Mouse (Mus musculus) midbrain, embryonic 11.5 days (tissue): ENCODE measurements around the gene Svs2. TPM values are rescaled to one million over a fixed set of nuclear protein-coding genes. Genes with fewer than 3 reads are reported as not detected.
"Not testable (repeated sequence)": the region's sequence is repeated elsewhere in the genome, so short reads cannot be mapped to it uniquely, and the experiment has no call there.

ENCODE experiments used
- ATAC-seq: fragments of 200-750 bp; cut with Nextera tagmentation; 2 replicates; pipeline ENCODE4 v1.8.0; 2017; ENCODE audit warnings: moderate TSS enrichment, moderate library complexity; ENCODE audit not compliant: low FRiP score
- DNase-seq: peaks from one replicate; pipeline ENCODE4 v3.0.0; 2015; ENCODE audit warnings: low spot score; ENCODE audit errors: missing footprints
- H3K27ac ChIP-seq: fragments of 300-500 bp; sonication (generic); 2 replicates; pipeline ENCODE4 v1.5.1; 2014; ENCODE audit warnings: low read depth, low read length
- H3K27me3 ChIP-seq: fragments of 300-500 bp; sonication (generic); 2 replicates; pipeline ENCODE4 v1.6.1; 2014; ENCODE audit warnings: mild to moderate bottlenecking, low read length, moderate library complexity, mixed read lengths; ENCODE audit not compliant: control insufficient read depth, insufficient read depth
- H3K36me3 ChIP-seq: fragments of 300-500 bp; sonication (generic); 2 replicates; pipeline ENCODE4 v1.6.1; 2014; ENCODE audit warnings: mild to moderate bottlenecking, low read length, moderate library complexity, mixed read lengths; ENCODE audit not compliant: control insufficient read depth, insufficient read depth
- H3K4me1 ChIP-seq: fragments of 300-500 bp; sonication (generic); 2 replicates; pipeline ENCODE4 v1.6.1; 2014; ENCODE audit warnings: low read length; ENCODE audit not compliant: control insufficient read depth, insufficient read depth
- H3K4me2 ChIP-seq: fragments of 300-500 bp; sonication (generic); 2 replicates; pipeline ENCODE4 v1.6.1; 2014; ENCODE audit warnings: mild to moderate bottlenecking, moderate library complexity
- H3K4me3 ChIP-seq: fragments of 300-500 bp; sonication (generic); 2 replicates; pipeline ENCODE4 v1.5.1; 2014; ENCODE audit warnings: low read depth, low read length
- H3K9ac ChIP-seq: fragments of 300-500 bp; sonication (generic); 2 replicates; pipeline ENCODE4 v1.6.1; 2014; ENCODE audit warnings: low read length
- H3K9me3 ChIP-seq: fragments of 300-500 bp; sonication (generic); 2 replicates; pipeline ENCODE4 v1.6.1; 2016; ENCODE audit warnings: low read length; ENCODE audit not compliant: control insufficient read depth
- WGBS: fragments of 180-500 bp; shearing (Covaris S2); extraction: QIAGEN DNeasy Blood & Tissue Kit; methylation state at CpG from one replicate; pipeline ENCODE4 v1.1.7; 2014; 5-methylcytosine and 5-hydroxymethylcytosine counted together
- polyA plus RNA-seq: library from polyadenylated mRNA; unstranded; fragments of >200 nt; fragmentation: Nextera tagmentation; extraction: Ambion mirVana; gene quantifications from 2 replicates; pipeline ENCODE4 v1.2.1, GENCODE M21; 2014

Svs2 gene
- polyA plus RNA-seq, 1 experiment from 2014 or later: not detected

DNA sequence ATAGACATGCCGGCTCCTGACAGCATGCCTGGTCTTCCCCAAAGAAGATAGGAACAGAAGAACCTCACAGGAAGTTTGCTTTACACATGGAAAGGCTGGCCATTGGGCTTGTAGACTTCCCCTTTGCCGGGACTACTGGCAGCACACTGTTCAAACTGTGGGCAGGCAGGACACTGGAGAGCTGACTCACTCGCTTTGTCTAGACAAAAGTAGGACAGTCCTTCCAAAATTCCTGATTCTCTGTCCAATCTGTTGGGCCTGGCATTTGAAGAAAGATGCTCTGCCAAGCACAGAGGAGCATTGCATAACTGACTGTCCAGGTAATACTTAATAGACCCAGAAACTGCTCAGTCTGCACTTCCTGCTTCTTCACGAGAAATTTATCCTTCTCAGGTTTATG, 31.6 kb downstream of the Svs2 start:
- no peak overlapping the region for H3K4me3 ChIP-seq
- no peaks in the 10 kb centered on the region for H3K36me3 ChIP-seq
- H3K9me3 ChIP-seq: no peaks in the 10 kb centered on the region
- WGBS: 82% methylated on average over 4 of the region's 4 CpGs
- no peak overlapping the region for H3K4me2 ChIP-seq
- no peaks in the 10 kb centered on the region for H3K4me1 ChIP-seq
- H3K27me3 ChIP-seq: no peaks in the 10 kb centered on the region
- no peak overlapping the region for H3K9ac ChIP-seq
- DNase-seq: peak; percentile 31
- ATAC-seq: no peak
- H3K27ac ChIP-seq: no peak overlapping the region

DNA sequence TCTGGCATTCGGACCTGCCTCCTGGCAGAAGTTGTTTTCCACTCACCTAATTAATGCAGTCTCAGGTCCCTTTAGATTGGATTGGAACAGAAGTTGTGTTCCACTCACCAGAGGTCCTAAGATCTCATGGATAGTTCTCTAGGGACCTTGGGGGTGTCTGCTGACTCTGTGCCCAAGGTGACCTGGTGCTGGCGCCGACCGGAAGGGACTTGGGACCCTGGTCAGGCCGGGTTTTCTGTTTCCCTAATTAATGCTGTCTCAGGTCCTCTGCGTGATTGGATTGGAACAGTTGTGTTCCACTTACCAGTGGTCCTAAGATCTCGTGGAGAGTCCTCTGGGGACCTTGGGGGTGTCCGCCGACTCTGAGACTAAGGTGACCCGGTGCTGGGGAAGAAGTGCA, 32.3 kb downstream of the Svs2 start:
- peak; percentile 19 for DNase-seq
- not testable (repeated sequence) for H3K4me1 ChIP-seq, H3K36me3 ChIP-seq, H3K9me3 ChIP-seq, H3K9ac ChIP-seq, H3K4me3 ChIP-seq, H3K27ac ChIP-seq, H3K4me2 ChIP-seq, H3K27me3 ChIP-seq, ATAC-seq
- 89% methylated on average over 10 of the region's 10 CpGs for WGBS

- no peaks in the 10 kb centered on the region for H3K36me3 ChIP-seq
- no peaks in the 10 kb centered on the region for H3K4me1 ChIP-seq
- H3K4me3 ChIP-seq: no peak within 1 kb of the TSS
- H3K9me3 ChIP-seq: no peaks in the 10 kb centered on the region
- DNase-seq (peak; percentile 26), ATAC-seq (no peak)
- no peak within 1 kb of the TSS for H3K4me2 ChIP-seq
- H3K27ac ChIP-seq: no peak within 1 kb of the TSS
- no peaks in the 10 kb centered on the region for H3K27me3 ChIP-seq
- 81% methylated on average over 20 of the region's 20 CpGs for WGBS
- H3K9ac ChIP-seq: no peak within 1 kb of the TSS
These were observed 38.5 kb downstream of the Svs2 start, which contains the start of gene Wfdc15a for GRCm38 (mm10) chr2:164199626-164200327. TSS of gene Wfdc15a (minus strand) at chr2:164200130.

- no peaks in the 10 kb centered on the region for H3K36me3 ChIP-seq
- no peak overlapping the region for H3K4me2 ChIP-seq
- no peak overlapping the region for H3K9ac ChIP-seq
- no peaks in the 10 kb centered on the region for H3K9me3 ChIP-seq
- WGBS: 91% methylated on average over 5 of the region's 5 CpGs
- H3K27ac ChIP-seq: no peak overlapping the region
- H3K27me3 ChIP-seq: no peaks in the 10 kb centered on the region
- ATAC-seq (no peak), DNase-seq (peak; percentile 12)
- H3K4me3 ChIP-seq: no peak overlapping the region
- no peaks in the 10 kb centered on the region for H3K4me1 ChIP-seq
These were observed 41.6 kb downstream of the Svs2 start for GRCm38 (mm10) chr2:164196700-164196990.

DNA sequence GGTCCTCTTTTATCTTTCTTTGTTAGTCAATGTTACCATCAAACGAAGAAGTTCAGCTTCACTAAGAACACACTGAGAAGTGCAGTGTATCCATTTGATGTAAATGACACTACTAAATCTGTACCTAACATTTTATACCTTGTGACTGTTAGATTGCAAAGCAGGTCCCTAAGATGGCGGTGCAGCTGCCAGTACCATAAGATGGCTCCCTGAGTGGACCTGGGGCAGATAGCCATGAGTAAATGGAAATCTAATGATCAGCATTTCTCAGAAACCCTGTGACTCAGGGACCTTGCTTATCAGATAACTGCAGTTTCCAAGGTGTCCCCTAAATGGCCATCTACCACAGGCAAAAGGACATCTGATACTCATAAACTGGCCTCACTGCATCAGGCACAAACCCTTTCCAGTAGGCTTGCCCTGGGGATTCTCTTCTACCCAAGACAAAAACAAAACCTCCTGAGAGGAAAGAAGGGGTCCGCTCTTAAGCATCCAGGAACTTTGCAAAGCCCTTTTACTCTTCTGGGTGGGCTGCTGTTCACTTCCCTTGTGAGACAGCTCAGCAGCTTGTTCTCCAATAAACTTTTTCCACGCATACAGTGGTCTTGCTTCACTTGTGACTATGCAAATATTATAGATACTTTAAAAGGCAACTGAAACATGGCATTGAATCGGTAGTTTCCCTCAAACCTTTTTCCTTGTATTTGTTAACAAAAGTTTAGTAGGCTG, 42.1 kb downstream of the Svs2 start:
- peak; percentile 78 for DNase-seq
- Histone ChIP-seq H3K9me3 (no peaks in the 10 kb centered on the region), H3K4me3 (no peak overlapping the region), H3K9ac (no peak overlapping the region), H3K4me1 (no peaks in the 10 kb centered on the region), H3K27me3 (no peaks in the 10 kb centered on the region), H3K36me3 (no peaks in the 10 kb centered on the region), H3K27ac (no peak overlapping the region), H3K4me2 (no peak overlapping the region)
- no peak for ATAC-seq
- WGBS: 91% methylated on average over 5 of the region's 5 CpGs

GRCm38 (mm10) chr2:164194959-164195630, 43.2 kb downstream of the Svs2 start:
- Histone ChIP-seq H3K9me3 (no peaks in the 10 kb centered on the region), H3K36me3 (no peaks in the 10 kb centered on the region), H3K9ac (no peak overlapping the region), H3K4me1 (no peaks in the 10 kb centered on the region), H3K4me3 (no peak overlapping the region), H3K27ac (no peak overlapping the region), H3K27me3 (no peaks in the 10 kb centered on the region), H3K4me2 (no peak overlapping the region)
- DNase-seq: peak; percentile 69
- ATAC-seq: no peak
- 81% methylated on average over 5 of the region's 5 CpGs for WGBS

- no peaks in the 10 kb centered on the region for H3K9me3 ChIP-seq
- no peak overlapping the region for H3K9ac ChIP-seq
- H3K27me3 ChIP-seq: no peaks in the 10 kb centered on the region
- DNase-seq (no peak), ATAC-seq (no peak)
- H3K4me3 ChIP-seq: no peak overlapping the region
- H3K27ac ChIP-seq: no peak overlapping the region
- no peaks in the 10 kb centered on the region for H3K4me1 ChIP-seq
- H3K4me2 ChIP-seq: no peak overlapping the region
- no peaks in the 10 kb centered on the region for H3K36me3 ChIP-seq
These were observed 46.0 kb downstream of the Svs2 start for GRCm38 (mm10) chr2:164192279-164192678.

DNA sequence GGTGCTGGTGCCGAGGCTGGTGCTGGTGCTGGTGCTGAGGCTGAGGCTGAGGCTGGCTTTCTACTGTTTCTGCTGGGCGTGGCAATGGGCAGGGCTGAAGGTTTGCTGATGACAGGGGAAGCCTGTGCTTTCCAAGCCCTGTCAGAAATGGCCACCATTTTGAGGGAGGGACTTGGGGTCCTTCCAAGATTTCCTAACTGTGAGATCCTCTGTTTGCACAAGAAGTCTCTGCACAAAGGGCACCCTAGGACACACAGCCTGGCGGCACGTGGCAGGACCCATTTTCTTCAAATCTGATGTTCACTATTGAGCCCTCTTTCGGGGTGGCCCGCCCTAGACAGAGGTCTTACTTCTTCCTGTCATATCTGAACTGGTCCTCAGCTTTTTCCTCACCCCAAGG, 47.7 kb downstream of the Svs2 start, which contains the start of gene Wfdc12:
Wfdc12 (minus strand) TSS at position 33 of the 400 bp plus-strand sequence.
- ATAC-seq (no peak), DNase-seq (peak; percentile 26)
- Histone ChIP-seq H3K4me2 (no peak within 1 kb of the TSS), H3K4me3 (no peak within 1 kb of the TSS), H3K36me3 (no peaks in the 10 kb centered on the region), H3K9me3 (no peaks in the 10 kb centered on the region), H3K27ac (no peak within 1 kb of the TSS), H3K4me1 (no peaks in the 10 kb centered on the region), H3K27me3 (no peaks in the 10 kb centered on the region), H3K9ac (no peak within 1 kb of the TSS)
- WGBS: 82% methylated on average over 6 of the region's 6 CpGs

DNA sequence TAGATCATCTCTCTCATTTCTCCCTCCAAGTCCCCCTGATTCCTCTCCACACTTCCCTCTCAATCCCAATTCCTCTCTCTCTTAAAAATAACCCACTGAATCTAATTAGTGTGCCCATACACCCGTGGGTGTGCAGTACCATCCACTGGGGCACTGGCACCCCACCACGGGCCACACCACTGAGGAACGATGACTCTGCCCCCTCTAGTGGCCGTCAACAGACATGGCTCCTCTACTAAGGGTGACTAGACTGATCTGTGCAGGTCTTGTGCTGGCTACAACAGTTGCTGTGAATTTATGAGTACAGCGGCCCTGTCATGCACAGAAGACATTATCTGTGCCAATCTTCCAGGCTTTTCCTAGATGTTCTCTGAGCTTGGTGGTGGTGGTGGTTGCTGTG, 49.5 kb downstream of the Svs2 start:
- no peaks in the 10 kb centered on the region for H3K9me3 ChIP-seq
- H3K4me1 ChIP-seq: peaks cover 3% of the 10 kb centered on the region; the same call in 1 of the 2 replicates
- ATAC-seq: no peak
- WGBS: 31% methylated on average over 5 of the region's 5 CpGs
- H3K4me3 ChIP-seq: no peak overlapping the region
- H3K36me3 ChIP-seq: no peaks in the 10 kb centered on the region
- no peak overlapping the region for H3K27ac ChIP-seq
- no peak for DNase-seq
- H3K9ac ChIP-seq: no peak overlapping the region
- no peaks in the 10 kb centered on the region for H3K27me3 ChIP-seq
- H3K4me2 ChIP-seq: no peak overlapping the region
